Mouse (Mus musculus): ENCODE results near the gene Rbm5.
A peak's percentile ranks its signal among the peaks of the same experiment; 100 is the strongest.

The Rbm5 gene

DNA sequence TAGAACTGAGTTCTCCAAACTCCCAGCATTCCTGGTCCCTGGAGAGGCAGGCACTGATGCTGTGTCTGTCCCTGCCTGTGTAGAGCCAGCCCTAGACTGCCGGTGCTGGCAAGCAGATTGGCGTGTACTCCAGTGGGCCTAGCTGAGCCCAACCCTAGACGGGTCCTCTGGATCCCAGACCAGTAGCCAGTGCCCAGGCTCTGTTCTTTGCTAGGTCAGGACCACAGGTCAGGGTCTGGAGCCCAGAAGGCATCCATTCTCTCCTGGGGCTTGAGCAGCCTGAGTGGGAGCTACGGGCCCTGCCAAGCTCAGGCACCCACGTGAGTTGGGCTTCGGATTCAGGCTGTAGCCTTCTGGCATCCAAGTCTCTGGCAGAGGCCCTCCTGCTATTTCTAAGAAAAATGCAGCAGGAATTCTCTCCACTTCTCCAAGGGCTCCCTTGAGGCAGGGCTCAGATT lies 70.7 kb downstream of the Rbm5 start:
- peak; percentile 37 for DNase-seq (ENCODE audit: low spot score)

- DNase-seq (ENCODE audit: low spot score): peak; percentile 50
Measured at GRCm38 (mm10) chr9:107699376-107699980, 71.3 kb downstream of the Rbm5 start.

GRCm38 (mm10) chr9:107698611-107699190 lies 72.1 kb downstream of the Rbm5 start:
- peak; percentile 54 for DNase-seq (ENCODE audit: low spot score)

DNA sequence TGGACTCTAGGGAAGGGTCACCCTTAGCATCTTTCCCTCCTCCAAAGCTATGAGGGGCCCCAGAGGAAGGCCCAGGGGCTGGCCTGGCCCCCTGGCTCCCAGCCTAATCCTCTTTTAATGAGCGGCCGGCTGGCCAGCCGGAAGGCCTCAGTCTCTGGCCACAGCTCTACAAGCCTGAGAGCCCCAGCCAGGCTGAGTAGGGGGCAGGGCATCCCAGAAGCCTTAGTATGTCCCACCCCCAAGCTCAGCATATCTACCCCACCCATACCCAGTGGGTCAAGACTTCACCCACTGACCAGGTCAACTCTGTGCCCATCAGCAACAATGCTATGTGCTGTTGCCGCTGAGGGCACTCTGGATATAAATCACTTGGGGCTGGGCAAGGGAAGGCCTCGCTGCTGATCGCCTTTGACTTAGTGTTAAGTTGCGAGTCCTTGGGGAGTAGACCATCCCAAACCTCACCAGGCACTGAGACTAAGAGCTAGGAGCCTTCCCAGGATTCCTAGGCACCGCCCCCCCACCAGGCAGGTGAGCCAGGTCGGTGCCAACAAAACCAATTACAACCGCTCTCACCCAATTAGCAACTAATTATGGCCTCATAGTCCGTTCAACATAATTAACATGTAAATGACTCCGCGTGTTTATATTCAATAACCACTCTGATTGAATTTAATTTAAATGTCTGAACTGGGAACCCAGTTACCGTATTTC lies 72.8 kb downstream of the Rbm5 start:
- DNase-seq (ENCODE audit: low spot score): no peak

DNA sequence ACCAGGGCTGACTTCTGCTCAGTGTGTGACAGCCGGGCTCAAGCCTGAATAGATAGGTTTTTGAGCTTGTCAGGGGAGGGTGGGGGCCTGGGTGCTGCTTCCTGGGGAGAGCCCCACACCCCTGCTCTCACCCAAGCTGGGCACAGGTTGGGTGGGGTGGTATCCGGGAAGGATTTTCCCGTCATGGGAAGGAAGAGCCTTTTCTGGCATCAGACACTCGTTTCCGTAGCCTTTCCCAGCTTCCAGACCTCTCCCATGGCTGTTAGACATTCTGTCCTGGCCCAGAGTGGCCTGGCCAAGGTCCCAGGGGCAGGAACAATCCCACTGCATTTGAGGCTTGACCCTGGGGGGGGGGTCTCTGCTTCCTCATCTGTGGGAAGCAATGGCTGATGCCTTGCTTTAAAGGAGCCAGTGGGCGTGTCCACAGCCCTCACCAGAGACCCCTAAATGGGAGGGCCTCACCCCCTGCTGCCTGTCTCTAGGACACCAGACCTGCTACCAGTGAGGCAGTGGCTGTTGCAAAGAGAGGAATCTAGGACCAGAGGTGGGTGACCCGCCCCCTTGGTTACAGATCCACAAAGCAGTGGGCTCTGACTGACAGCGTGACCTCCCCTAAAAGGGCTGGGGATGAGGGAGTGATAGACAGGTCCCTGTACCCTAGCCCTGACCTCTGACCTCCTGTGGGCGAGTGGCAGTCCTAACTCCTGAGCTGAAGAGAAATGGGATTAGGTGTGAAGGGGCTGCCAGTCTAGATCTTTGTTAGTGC lies 73.8 kb downstream of the Rbm5 start:
- DNase-seq (ENCODE audit: low spot score): peak; percentile 83

GRCm38 (mm10) chr9:107696106-107696479 lies 74.7 kb downstream of the Rbm5 start:
- DNase-seq (ENCODE audit: low spot score): no peak

GRCm38 (mm10) chr9:107695441-107696105 lies 75.2 kb downstream of the Rbm5 start:
- no peak for DNase-seq (ENCODE audit: low spot score)

DNA sequence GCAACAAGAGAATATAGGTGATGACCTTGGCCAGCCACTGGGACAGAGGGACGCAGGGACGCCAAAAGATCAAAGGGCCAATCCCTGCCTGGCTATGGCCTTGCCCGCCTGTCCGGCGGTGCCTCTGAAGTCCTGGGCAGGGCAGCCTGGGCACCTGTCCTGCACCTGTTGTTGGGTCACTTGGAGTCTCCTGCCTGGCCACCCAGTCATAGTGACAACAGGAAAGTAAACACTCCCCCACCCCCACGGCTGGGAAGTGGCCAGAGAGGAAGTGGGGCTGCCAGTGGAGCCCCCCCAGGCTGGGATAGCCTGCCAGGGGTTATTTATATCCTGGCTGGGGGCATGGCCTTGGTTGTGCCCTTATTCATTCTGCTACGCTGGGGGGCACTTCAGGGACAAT lies 76.2 kb downstream of the Rbm5 start:
- DNase-seq (ENCODE audit: low spot score): peak; percentile 50

DNA sequence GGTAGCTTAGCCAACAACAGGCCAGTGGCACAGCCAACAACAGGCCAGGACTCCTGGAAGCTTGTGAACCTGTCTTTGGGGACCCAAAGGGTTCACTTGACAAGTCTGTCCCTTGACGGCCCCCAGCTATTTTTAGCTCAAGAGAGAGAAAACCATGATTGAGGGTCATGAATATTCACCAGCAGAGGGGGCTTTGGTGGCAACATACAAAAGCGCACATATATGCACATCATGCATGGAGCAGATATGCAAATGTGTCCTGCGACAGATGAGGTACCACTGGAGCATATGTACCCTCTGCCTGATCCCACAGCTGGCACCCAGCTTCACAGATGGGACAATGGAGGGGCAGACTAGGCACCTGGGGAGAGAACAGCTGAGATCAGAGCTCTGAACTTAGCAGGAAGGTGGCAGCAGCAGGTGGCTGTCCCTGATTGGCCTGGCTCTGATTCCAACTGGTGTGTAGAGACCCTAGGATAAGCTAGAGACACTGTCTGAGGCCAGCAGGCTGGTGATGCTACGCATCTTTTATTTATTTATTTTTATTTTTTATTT lies 77.3 kb downstream of the Rbm5 start:
- DNase-seq (ENCODE audit: low spot score): no peak

DNA sequence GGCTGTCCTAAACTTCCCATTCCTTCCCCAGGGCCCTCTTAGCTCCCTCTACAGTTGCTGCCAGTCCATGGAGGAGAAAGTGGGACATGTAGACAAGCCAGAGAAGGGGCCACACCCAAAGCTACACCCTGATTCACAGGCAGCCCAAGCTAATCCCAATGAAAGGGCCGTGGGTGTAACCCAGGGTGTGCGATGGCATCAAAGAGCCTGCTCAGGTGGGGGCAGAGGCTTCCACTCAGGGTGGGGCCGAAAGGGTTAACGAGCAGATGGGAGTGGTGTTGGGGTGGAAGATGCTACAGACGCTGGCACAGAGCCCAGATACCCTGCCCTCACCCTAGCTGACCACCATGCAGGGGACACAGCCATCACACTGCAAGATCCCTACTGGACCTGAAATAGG lies 78.0 kb downstream of the Rbm5 start:
- no peak for DNase-seq (ENCODE audit: low spot score)

- no peak for DNase-seq (ENCODE audit: low spot score)
Measured at GRCm38 (mm10) chr9:107690391-107690790, 80.4 kb downstream of the Rbm5 start.

All from lung, postnatal 25 days (tissue).